Mouse (Mus musculus) right cerebral cortex, postnatal 25 days (tissue): ENCODE data around the gene Upp2.

ENCODE experiments used
- DNase-seq: peaks from one replicate; pipeline ENCODE4 v3.0.0; 2022

Upp2 gene

DNA sequence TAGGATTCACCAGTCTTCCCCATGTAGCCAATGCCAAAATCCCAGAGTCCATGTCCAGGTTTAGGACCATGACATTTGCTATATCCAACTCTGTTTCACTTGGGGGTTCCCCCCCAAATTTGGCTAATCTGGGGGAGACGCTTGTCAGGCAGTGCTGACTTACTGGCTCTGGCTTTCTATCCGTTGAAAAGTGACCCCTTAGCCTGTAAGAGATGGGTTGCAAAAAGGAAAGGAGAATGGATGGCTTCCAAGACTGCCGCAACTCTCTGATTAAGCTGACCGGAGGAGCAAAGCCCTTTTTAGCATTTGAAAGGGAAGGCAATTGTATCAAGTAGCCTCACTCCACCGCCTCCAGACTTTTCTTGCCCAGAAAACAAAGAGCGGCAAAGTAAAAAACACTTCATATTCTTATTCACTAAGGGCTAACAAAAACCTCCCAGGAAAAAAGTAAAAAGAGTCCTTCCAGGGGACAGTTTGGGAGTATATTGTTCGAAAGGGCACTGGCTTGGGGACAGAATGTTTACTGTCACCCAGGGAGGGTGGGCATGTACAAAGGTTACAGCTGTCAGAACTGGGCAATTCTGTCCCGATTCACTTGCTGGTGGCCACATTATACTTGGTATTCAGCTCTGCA is 59.2 kb downstream of the Upp2 start:
- no peak for DNase-seq

DNA sequence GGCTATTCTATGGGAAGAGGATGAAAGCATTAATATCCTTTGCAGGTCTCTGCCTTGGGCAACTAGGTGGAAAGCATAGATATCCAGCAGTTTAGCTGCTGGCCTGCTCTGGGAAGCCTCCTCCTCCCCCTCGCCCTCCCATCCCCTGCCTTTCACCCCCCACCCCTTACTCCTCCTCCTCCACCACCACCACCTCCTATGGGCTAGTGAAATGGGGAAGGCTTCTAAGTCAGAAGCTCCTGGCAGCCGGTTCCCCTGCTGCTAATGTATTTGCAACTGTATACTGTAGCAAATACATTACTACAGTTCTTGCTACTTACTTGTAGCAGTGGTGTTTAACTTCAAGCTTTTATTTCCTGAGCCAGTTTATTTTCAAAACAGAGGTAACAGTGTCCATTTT is 60.9 kb downstream of the Upp2 start:
- DNase-seq, result no peak

DNA sequence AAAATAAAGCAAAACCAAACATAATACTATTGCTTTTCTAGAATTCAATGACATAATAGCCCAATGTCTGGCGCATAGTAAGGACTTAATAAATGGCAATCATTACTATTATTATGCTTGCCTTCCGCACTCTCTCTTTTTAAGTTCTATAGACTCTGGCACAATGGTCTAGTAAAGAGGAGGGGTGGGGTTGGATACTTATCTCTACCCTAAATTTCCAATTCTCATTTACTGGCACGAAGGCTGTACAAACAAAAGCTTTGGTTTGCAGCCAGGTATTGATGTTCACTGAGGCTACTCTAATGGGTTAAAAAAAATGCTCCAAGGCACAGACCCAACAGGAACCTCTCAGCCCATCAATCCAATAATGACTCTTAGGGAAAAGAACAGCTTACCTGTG is 61.9 kb downstream of the Upp2 start:
- no peak for DNase-seq

DNA sequence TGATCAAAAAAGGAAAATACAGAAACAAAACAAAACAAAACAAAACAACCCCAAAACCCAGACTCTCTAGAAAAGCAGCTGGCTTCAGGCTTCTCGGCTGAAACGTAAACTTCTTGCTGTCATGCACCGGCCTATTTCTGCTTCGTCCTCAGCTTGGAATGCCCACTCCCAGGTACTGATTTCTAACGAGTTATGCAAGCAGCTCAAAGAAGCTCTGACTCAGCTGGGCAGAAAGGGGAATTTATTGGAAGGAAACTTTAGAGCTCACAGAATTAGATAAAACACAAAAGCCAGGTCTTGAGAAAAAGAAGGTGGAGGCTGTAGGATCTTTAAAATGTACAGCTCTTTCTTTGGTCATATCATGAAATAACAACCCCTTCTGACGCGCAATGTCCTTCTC is 62.3 kb downstream of the Upp2 start:
- no peak for DNase-seq

DNA sequence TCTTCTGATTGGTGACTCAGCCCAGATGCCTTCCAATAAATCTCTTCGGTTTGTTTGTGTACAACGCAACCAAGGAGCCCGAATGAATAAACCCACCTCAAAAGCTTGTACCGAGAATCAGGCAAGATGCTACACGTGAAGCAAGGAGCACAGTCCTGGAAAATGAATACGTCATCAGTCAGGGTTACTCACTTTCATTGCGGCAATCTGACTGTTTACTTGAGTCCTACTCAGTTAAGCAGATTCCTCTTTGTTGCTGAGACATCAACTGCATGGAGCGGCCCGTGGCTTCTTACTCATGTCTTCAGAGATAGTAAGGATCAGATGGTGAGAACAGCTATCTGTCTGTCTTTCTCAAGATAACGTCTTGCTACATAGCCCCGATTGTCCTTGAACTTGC is 66.7 kb downstream of the Upp2 start:
- DNase-seq, result no peak

DNA sequence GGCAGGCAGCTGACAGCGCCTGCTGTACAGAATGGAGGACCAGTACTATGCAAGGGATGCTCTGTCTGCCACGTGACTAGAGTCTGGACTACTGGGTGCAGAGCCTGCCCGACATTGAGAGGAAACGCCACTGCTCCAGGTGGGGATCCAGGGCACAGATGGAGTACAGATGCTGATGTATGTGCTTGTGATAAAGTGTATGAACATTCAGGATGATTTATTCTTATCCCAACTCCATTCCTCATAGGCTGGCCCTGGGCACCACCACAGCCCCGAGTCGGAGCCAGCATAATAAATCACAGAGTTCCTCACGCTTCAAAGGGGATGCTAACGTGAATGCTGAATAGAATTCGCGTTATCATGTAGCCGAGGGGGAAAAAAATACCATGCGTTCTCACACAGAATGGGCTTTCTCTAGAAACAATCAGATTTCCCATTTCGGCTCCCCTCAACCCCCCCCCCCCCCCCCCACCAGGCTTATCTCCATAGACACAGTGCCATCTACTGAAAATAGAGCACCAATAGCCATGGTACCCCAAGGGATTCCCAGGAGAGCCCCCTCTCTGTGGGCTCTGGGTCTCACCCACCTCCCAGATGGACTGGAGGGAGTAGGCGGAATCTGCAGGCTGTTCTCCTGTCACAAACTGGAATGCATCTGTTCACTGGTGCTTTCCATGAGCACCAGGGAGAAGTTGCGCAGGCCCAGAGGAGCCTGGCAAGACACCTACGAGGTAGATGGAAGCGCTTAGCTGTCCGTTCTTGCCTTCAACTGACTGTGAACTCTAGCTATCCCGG is 74.9 kb downstream of the Upp2 start:
- peak; percentile 87 for DNase-seq

DNA sequence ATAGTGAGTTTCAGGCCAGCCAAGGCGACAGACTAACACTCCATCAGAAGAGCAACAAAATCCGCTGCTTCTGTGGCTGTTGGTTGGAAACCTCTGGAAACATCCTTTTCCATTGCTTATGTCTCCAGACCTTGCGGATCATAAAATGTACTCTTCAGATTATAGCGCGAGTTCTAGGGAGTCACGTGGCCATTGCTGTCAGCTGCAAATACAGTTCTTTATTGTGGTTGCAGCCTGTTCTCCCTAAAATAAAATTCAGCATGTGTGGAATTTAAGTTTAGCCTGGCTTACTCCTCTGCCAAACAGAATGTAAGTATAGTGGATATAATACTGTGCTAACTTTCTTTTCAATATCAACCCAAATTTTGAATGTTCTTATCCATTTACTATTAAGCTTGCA is 78.6 kb downstream of the Upp2 start:
- DNase-seq, result no peak

DNA sequence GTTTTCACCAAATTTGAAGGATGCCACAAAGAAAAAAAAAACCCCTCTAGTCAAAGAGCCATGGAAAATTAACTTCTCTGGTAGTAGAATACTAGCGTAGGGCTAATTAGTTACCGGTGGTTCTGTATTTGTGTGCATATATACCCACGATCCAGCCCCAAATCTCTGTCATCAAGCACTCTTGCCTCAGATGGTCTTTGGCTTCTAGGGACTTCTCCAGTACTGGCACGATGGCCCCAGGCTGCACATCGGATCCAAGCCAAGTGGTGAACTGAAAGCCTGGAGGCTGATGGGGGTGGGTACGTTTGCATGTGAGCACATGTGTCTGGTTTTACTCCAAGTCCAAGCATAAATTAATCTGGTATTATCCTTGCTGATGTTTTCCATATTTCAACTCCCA is 88.1 kb downstream of the Upp2 start:
- no peak for DNase-seq

DNA sequence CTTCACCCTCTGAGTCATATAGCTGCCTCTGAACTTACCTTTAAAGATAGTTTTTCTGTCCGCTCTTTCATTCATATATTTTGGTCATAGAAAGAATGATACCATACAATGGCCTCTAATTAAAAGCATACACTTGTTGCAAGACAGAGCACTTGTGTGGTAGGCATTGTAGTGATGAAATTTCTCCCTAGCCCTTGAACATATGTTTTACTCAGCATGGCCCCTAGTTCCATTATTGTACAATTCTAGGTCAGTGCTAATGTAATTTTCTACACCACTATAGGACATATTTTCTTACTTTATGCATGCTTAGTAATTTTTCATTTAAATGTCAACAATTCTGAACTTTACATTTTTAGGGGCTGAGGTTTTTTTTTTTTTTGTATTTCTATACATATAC is 89.9 kb downstream of the Upp2 start:
- no peak for DNase-seq

DNA sequence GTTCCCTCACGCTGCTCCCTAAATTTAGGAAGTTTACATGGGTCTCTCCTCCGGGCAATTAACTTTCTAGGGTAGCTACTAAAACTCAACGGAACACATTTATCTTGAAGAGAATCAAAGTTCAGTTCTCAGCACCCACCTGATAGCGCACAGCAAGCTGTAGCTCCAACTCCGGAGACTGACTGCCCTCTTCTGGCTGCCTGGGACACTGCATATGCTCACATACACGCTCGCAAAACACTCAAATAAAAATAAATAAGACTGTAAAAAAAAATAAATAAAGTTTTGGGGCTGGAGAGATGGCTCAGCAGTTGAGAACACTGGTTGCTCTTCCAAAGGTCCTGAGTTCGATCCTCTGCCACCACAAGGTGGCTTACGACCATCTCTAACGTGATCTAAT is 90.8 kb downstream of the Upp2 start:
- no peak for DNase-seq

DNA sequence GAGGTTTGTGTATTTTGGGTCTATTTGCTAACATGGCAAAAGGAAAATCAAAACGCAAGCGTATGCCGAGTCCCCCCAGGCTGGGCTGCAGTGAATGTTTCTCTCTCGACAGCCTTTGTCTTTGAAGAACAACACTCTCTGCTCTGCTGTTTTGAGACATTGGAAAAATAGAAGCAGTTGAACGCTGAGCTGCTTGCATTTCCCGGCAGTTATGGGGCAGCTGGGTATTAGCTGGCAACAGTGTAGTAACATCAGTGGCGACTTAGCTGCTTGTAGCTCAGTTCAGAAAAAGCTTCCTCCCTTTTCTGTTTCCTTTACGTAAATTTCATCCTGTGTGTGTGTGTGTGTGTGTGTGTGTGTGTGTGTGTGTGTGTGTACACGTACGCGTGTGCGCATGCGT is 93.5 kb downstream of the Upp2 start:
- no peak for DNase-seq

DNA sequence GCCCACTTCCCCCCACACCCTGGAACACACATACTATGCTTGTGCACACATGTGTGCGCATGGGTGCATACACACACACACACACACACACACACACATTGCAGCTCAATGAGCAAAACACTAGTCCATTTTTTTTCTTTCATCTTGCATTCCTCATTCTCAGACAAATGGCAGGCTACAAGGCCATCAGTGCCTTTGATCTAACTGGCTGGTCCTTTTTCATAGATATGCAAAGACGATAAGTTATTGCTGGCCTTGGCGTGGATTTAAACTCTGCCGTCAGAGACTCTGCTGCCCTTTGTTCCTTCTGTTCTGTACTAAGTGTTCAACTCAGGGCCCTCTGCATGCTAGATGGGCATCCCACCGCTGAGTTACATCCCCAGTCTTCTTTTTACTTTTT is 94.0 kb downstream of the Upp2 start:
- no peak for DNase-seq

DNA sequence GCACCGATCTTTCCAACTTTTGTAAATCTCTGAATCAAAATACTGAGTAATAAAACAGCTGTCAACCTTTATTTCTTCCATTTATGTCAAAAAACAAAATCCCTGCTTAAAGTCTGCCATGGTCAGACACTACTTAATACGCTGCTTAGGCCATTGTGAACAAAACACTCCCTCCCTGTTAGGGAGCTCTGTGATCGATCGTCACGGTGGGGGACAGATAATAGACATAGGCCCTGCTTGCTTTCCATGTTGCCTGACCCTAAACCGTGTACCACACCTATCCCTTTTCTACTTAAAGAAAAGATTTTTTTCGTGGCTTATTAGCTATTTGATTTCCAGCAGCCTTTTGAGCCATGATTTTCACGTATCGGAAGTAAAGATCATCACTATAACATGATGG is 95.6 kb downstream of the Upp2 start:
- DNase-seq, result no peak

DNA sequence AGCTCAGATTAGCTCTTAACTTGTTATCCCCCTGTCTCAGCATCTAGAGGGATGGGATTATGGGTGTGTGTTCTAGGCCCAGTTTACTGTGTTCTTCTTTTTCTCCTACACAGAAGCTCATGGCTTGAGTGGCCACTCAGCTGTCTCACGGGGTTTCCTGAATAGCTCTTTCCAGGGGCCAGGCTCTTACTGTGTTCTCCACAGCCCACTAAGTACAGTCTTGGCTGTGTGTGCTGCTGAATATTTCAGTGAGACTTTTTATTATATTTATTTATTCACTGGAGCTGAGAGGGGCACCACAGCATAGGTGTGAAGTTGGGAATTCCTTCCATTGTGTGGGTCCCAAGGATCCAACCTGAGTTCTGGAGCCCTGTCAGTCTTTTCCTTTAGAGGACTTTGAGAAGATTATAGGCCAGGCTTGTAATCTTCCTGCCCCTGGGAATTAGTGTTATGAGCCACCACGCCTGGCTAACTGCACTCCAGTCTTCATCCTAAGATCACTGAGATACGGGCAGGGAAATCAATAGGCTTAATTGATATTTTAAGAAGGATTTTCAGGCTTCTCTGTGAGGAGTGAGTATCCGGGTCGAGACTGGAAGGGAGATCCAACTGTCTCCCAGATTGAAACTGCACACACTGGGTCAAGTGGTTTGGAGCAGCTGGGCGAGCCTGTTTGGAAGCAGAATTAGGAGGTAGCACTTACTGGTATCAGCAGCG is 96.5 kb downstream of the Upp2 start:
- no peak for DNase-seq

DNA sequence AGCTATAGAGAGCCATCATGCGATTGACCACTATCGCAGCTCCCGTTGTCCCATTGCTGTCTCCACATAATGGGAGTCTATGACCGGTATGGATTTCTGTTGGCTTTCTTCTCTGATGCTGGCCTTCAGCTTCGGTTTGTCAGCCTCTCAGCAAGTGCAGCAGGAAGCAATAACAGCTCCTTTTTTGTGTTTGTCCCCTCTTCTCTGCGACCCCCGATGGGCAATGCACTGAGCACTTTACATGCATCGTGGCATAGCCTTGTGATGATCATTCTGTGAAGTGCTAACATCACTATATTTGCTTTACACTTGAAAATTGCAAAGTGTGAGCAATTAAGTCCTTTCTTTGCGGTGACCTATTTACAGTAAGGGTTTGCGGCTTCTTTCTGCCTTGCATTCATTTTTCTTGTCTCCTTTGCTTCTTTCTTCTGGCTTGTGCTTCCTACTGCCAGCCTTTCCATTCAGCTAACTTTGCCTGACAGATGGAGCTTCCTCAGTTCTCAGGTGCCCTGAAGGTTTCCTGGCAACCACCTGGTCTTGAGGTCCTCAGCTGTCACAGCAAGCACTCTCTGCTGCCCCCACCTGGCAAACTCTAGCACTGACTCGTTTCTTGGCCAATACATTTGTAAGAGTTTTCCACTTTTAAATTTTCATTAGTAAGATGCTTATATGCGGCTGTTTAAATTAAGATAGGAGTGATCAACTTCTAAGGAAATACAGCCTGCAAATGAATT is 98.2 kb downstream of the Upp2 start:
- DNase-seq, result peak; percentile 34

DNA sequence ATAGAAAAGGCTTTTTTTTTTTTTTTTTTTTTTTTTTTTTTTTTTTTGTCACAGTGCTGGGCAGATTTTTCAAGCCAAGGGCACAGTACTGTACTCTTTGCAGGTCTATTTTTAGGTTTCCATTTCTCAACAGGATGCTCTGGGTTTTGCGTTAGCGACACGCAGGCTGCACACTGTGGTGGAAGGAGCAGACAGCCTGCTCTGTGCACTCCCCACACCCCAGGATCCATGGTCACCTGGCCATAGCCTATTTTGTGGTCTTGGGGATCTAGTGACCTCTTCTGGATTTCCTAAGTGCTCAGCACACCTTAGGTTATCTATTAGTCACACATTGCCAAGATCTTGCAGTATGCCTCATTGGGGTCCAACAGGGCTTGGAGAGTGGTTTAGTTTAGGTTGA is 100.2 kb downstream of the Upp2 start:
- no peak for DNase-seq

DNA sequence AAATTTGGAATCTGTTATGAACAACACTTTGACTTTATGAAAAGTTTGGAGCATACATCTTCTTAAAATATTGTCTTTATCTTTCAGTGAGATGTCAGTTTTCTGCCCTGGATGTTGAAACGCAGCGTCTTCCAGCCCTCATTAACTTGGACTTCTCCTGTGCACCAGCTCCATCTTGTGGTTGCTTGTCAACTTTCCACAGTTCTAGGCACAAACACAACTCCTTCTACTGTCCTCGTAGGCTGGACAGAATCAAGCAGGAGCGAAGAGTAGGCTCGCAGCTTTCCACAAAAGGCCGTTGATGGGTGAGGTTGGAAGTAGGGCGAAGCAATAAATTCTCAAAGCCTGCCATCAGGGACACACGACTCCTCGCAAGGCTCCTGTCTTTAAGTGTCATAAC is 100.9 kb downstream of the Upp2 start:
- peak; percentile 64 for DNase-seq

DNA sequence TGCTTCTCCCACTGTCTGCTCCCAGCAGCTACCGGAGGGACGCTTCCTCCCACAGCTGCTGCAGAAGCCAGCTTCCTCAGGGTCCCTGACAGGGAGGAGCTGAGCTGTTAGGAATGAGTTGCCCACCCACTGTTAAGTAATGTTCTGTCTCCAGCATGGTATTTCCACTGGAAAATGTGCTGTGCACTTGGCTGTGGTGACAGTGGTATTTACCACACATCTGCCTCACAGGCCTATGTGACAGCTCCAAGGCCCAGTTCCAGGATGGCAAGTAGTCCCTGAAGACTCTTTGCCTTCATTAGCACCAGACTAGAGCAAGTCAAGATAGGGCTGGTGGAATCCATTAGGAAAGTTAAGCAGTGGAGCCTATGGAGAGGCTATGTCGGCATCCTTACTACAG is 102.0 kb downstream of the Upp2 start:
- no peak for DNase-seq

DNA sequence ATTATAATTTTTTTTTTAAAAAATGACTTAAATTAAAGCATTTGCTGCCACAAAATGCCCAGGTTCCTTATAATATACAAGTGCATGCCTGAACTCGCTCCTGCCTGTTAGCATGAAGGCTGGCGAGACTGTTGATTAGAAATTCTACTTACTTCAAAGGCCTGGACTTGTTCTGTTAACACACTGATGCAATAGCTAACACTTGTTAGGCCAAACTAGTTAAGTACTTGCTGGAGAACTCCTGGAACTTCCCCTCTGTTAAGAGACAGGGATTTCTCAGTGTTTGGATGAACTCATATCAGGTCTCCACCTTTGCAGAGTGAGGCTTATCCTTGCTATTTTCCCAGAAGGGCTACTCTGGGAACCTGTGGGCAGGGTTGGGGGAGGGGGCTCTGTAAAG is 105.4 kb downstream of the Upp2 start:
- DNase-seq, result no peak

DNA sequence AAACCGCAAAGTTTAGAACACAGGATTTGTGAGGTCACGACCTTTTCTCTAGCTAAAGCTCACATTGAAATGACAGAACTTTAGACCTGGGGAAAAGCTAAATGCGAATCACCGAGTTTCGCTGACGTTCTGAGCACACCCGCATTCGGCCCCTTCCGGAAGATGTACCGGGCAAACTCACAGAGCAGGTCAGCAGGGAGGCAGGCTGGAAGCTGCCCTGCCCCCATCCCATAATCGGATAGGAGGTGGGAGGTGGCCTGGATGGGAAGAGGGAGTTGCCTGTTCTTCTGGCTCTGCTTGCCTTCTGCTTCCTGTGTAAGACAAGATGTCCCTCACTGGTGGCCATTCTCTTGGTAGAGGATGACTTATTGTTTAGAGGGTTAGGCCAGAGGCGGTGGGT is 112.9 kb downstream of the Upp2 start:
- DNase-seq, result no peak

DNA sequence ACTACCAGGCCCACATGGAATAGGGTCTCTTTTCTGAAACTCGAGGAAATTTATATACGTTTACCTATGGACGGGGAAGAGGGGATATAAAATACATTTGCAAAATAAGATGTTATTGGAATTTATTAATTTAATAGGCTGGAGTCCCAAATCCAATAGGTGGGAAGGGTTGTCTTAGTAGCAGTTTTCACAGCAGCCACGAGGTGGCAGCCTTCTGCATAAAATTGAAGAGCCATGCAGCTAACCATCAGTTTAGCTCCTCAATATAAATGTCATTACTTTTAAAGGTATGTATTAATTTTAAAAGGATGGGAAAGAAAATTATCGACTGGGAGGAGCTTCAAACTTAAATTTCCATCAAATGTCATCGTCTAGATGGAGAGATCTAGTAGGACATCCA is 113.7 kb downstream of the Upp2 start:
- peak; percentile 53 for DNase-seq

DNA sequence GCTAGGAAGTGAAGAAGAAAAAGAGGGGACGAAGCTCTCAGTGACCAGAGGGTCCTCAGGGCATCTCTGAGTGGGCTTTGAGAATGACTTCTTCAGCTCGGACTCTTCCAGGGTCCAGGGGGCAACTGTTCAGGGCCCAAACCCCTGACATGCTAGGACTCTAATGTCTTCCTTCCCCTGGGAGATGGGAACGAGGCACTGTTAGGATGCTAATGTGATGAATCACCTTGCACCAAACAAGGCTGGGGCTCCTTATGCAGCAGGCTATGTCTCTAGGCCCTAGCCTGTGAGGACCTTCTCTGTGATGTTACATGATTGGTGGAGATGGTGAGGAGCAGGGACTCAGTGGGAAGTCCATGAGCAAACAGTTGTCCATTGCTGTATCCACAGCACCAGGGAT is 114.3 kb downstream of the Upp2 start:
- no peak for DNase-seq

DNA sequence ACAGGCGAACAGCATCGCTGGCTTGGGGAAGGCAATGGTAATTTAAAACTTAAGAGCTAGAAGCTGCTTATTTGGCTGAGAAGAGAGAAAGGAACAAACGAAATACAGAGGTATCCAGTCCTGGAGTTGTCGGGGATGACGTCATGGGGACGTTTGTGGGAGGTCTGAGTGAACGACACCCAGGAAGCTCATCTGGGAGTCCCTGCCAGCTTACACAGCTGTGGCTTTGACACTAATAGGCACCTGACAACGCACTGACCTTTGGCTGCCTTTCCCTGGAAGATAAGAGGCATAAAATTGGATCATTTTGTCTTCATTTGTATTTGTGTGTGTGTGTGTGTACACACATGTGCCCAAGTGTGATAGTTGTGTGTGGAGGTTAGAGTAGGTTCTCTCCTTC is 130.4 kb downstream of the Upp2 start:
- no peak for DNase-seq

DNA sequence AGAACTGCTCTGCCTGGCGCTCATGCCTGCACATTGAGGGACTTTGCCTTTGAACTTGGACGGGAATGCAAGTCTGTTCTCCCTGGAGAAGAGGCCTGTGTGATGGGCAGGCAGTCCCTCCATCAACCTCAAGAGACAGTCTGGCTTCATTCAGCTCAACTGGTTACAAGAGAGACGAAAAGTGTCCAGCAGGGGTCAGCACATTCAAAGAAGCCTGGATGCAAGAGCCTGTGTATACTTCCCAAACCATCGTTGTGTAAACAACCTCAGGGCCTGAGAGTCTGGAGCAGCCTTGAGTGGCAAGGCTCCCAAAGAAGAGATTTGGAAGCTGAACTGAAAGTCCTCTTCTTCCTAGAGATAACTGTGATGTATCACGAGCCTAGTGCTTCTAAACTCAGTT is 132.8 kb downstream of the Upp2 start:
- DNase-seq, result peak; percentile 33
